In genomic region chr10:112810181-112810580, GRCm38 (mm10) we compare ENCODE assay signal across 21 mouse cellular contexts.
DNase-seq lines count a peak whose midpoint lies in the region; ATAC-seq and TF ChIP-seq lines count a peak whose summit lies in the region.
"Had no signal": no experiment of that assay in that cellular context is flagged by ENCODE, and none has a peak within 500 bp of the region (broad histone marks: within the 10 kb centered on the region; RNA-seq: fewer than 3 reads in every experiment).

No protein-coding gene starts in this region.

- H3K36me3 ChIP-seq in hindbrain, embryonic 14.5 days (replicated peaks; ENCODE audit: control insufficient read depth, insufficient read depth), result no peaks in the 10 kb centered on the region
- no peaks in the 10 kb centered on the region for H3K36me3 ChIP-seq in hindbrain, embryonic 10.5 days
- H3K36me3 ChIP-seq in hindbrain, postnatal 0 days (ENCODE audit: insufficient read depth, low read length), result no peaks in the 10 kb centered on the region
- H3K36me3 ChIP-seq: embryonic facial prominence, embryonic 13.5 days; G1E; heart, embryonic 15.5 days; limb, embryonic 13.5 days had no signal

- H3K4me2 ChIP-seq in hindbrain, embryonic 14.5 days (replicated peaks), result no peak overlapping the region
- no peak overlapping the region for H3K4me2 ChIP-seq in hindbrain, postnatal 0 days (ENCODE audit: low read depth, low read length)
- H3K4me2 ChIP-seq: embryonic facial prominence, embryonic 13.5 days; heart, embryonic 15.5 days; limb, embryonic 13.5 days had no signal

- no peaks in the 10 kb centered on the region for H3K27me3 ChIP-seq in hindbrain, embryonic 14.5 days (ENCODE audit: control insufficient read depth, insufficient read depth, low read length)
- H3K27me3 ChIP-seq in hindbrain, embryonic 10.5 days (ENCODE audit: insufficient read depth, poor library complexity, severe bottlenecking), result no peaks in the 10 kb centered on the region
- H3K27me3 ChIP-seq in hindbrain, postnatal 0 days (ENCODE audit: insufficient read depth, low read length), result no peaks in the 10 kb centered on the region
- H3K27me3 ChIP-seq: embryonic facial prominence, embryonic 13.5 days; heart, embryonic 15.5 days; limb, embryonic 13.5 days had no signal

- peak overlapping the region; percentile 7; the same call in 1 of the 2 replicates for H3K27ac ChIP-seq in hindbrain, embryonic 14.5 days
- no peak overlapping the region for H3K27ac ChIP-seq in hindbrain, embryonic 10.5 days
- no peak overlapping the region for H3K27ac ChIP-seq in hindbrain, postnatal 0 days
- H3K27ac ChIP-seq: embryonic facial prominence, embryonic 13.5 days; gastrocnemius, adult 2 months; heart, embryonic 15.5 days; kidney, postnatal 0 days; limb, embryonic 13.5 days; liver, embryonic 14.5 days had no signal

- H3K9ac ChIP-seq in hindbrain, embryonic 14.5 days, result no peak overlapping the region
- no peak overlapping the region for H3K9ac ChIP-seq in hindbrain, postnatal 0 days (replicated peaks; ENCODE audit: low read length)
- H3K9ac ChIP-seq: embryonic facial prominence, embryonic 13.5 days; heart, embryonic 15.5 days; limb, embryonic 13.5 days; liver, embryonic 14.5 days had no signal

- no peak for ATAC-seq in hindbrain, embryonic 14.5 days (ENCODE audit: low FRiP score)
- ATAC-seq in hindbrain, postnatal 0 days, result peak; percentile 40; the same call in 1 of the 2 replicates
- no peak for ATAC-seq in frontal cortex, adult (ENCODE audit: low TSS enrichment)

- no peak for DNase-seq in hindbrain, embryonic 14.5 days (ENCODE audit: low spot score)
- no peak for DNase-seq in hindbrain, embryonic 10.5 days (ENCODE audit: low spot score)
- DNase-seq in 3T3-L1 (ENCODE audit: low read depth, low spot score) (peak; percentile 64), R1 (ENCODE audit: low read depth, low spot score) (peak; percentile 10)
- DNase-seq in hindbrain, postnatal 0 days (ENCODE audit: low spot score), result peak; percentile 9
- no peak for DNase-seq in adrenal gland, adult 18-20 months (ENCODE audit: low spot score in 2 of 2)
- no peak for DNase-seq in lung, adult 18-20 months
- DNase-seq: adrenal gland, postnatal 14 days; cerebellum, adult 2 months; gastrocnemius, adult 2 months; heart, adult 18-20 months; kidney, adult 11 months; lung, postnatal 14 days; thymus, postnatal 14 days had no signal

- H3K4me1 ChIP-seq in hindbrain, embryonic 14.5 days (replicated peaks; ENCODE audit: control insufficient read depth, insufficient read depth, low read length), result 0 out of 2 replicates have a peak, but pooled peaks cover 4% of the 10 kb centered on the region
- H3K4me1 ChIP-seq in hindbrain, embryonic 10.5 days (replicated peaks), result no peaks in the 10 kb centered on the region
- H3K4me1 ChIP-seq in hindbrain, postnatal 0 days (ENCODE audit: insufficient read depth, low read length), result no peaks in the 10 kb centered on the region
- H3K4me1 ChIP-seq: embryonic facial prominence, embryonic 13.5 days; heart, embryonic 15.5 days; limb, embryonic 13.5 days had no signal

- no peak overlapping the region for H3K4me3 ChIP-seq in hindbrain, embryonic 14.5 days (replicated peaks; ENCODE audit: low read length)
- no peak overlapping the region for H3K4me3 ChIP-seq in hindbrain, embryonic 10.5 days
- H3K4me3 ChIP-seq in hindbrain, postnatal 0 days (ENCODE audit: low read length), result no peak overlapping the region
- H3K4me3 ChIP-seq: embryonic facial prominence, embryonic 13.5 days; gastrocnemius, adult 2 months; heart, embryonic 15.5 days; limb, embryonic 13.5 days had no signal

- WGBS in hindbrain, embryonic 14.5 days, result 23% methylated on average over 1 of the region's 1 CpGs
- WGBS in hindbrain, embryonic 10.5 days, result 37% methylated on average over 1 of the region's 1 CpGs
- WGBS in hindbrain, postnatal 0 days, result 11% methylated on average over 1 of the region's 1 CpGs

- no peaks in the 10 kb centered on the region for H3K9me3 ChIP-seq in hindbrain, embryonic 14.5 days (ENCODE audit: control insufficient read depth, low read length)
- no peaks in the 10 kb centered on the region for H3K9me3 ChIP-seq in hindbrain, embryonic 10.5 days
- no peaks in the 10 kb centered on the region for H3K9me3 ChIP-seq in hindbrain, postnatal 0 days (ENCODE audit: low read length)
- H3K9me3 ChIP-seq: embryonic facial prominence, embryonic 13.5 days; G1E; heart, embryonic 15.5 days; limb, embryonic 13.5 days had no signal

- TF ChIP-seq CTCF in hindbrain, postnatal 0 days (IDR thresholded peaks at IDR 0.05; ENCODE audit: low read depth), result no peak

Comparison
In these comparisons a context has a peak if more than half of its experiments do, and no peak if none do; other contexts are left out.
1. DNase-seq: peak in 3T3-L1 (single experiment), R1 (single experiment) and hindbrain, postnatal 0 days (single experiment); none in hindbrain, embryonic 14.5 days (single experiment), hindbrain, embryonic 10.5 days (single experiment), adrenal gland, adult 18-20 months (0 of 2) and lung, adult 18-20 months (0 of 2).